Mouse (Mus musculus) spleen, postnatal 10 days (tissue): Measurements from ENCODE around the gene G430095P16Rik.

Experiments
- DNase-seq, 2 experiments: peaks; one replicate each; pipeline ENCODE4 v3.0.0; 2021 to 2022; ENCODE audit warnings: low spot score in 2 of 2

Gene G430095P16Rik

GRCm38 (mm10) chr8:84722850-84723570 lies at the start of gene G430095P16Rik:
Gene G430095P16Rik, plus strand, starts transcription at chr8:84723007.
- peak; percentile 84 to 91 for DNase-seq

- DNase-seq: no peak
Measured at GRCm38 (mm10) chr8:84677305-84677704, 45.5 kb upstream of the G430095P16Rik start.

DNA sequence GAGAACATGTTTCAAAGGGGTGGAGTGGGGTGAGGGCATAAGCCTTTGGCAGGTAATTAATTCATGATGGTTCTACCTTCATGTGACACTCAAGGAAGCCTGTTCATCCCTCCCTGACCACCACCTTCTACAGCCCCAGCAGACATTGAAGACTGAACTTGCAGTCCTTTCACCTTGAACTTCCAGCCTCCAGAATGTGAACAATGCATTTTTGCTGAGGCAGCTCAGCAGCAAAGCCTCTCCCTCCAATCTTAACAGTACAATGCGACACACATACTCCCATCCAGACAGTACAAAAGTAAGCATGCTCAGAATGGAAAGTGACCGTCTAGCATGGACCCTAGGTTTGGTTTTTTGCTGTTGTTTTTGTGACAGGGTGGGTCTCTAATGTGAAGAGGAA lies 41.3 kb upstream of the G430095P16Rik start:
- no peak for DNase-seq

DNA sequence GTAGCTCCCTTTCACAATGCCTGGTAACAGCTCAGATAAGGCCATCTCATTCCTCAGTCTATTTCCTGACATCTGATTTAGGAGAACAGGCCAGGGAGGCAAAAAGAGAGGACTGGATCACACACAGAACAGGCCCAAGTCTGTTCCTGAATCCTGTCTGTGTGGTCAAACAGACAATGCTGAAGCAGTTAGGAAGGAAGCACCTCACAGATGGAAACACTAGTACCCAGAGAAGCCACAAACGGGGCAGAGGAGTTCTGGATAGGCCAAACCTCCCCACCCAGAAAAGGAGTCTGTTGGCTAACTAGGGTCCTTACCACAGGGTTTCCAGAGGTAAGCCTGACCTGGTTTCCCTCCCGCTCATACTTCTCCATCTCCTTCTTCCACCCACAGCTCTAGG lies 40.5 kb upstream of the G430095P16Rik start:
- DNase-seq: no peak

DNA sequence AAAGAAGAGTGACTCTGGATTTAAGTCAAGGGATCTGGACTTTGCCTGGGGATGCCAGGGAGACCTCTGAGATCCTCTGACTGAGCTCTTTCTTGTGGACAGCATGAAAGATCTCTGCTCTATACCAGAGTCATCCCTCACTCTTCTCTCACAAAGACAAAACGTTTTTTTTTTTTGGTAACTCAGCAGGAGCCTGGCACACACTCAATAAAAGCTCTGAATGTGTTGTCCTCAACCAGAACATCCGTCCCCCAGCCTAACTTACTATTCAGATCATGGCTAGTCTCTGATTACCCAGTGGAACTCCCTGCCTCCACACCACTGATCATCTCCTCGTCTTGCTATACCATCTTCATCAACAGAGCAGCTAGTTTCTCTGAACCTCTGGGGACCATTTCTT lies 38.3 kb upstream of the G430095P16Rik start:
- DNase-seq: no peak

GRCm38 (mm10) chr8:84686191-84687002 lies 36.4 kb upstream of the G430095P16Rik start, which contains the start of gene Trmt1:
Gene Trmt1, plus strand, starts transcription at chr8:84686307.
- peak; percentile 60 to 78 for DNase-seq

DNA sequence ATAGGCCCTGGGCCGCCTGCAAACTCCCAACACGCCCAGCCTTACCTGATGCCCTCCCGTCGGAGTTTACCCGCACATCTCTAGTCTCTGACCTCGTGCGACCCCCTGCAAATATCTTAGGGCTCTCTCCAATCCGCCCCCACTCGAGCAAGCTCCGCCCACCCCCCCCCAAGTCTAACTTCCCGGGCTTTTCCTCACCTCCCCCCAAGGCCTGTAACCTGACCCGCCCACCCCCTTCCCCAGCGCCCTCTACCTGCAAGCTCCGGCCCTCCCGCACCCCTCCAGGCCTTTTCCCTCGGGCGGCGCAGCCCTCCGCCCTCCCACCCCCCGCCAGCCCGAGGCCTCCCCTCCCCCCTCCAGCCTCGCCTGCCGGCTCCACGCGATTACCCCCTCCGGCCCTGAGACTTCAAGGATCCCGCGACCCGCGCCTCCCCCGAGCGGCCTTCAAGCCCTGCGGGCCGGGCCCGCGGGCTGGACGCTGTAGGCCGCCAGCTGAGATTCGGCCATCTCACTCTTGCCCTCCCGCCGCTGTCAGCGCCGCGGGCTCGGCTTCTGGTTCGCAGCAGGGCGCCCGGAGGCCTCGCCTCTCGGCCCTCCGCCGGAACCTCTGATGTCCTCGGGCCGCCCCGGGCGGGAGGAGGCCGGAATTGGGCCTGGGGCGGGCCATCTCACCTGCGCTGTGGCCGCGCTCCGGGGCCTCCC lies 35.7 kb upstream of the G430095P16Rik start:
- no peak for DNase-seq

DNA sequence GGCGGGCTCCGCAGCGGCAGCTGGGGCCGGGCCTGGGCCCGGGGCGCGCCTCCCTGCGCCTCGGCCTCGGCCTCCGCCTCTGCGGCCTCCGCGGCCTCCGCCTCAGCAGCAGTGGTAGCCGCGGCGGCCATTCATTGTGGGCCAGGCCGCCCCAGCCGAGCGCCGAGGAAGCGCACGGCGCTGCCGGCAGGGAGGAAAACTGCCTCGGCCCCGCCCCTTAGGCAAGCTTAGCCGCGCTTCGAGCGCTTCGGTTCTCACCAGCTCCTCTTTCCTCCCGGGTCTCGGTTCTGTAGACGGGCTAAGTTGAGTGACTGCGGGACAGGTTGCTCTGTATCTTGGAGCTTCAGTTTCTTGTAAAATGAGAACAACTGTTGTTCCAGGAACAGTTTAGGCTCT lies 35.1 kb upstream of the G430095P16Rik start, which contains the start of gene Nacc1:
TSS of gene Nacc1 (minus strand) at position 158 of the 396 bp plus-strand sequence.
- DNase-seq: peak; percentile 82 to 94

DNA sequence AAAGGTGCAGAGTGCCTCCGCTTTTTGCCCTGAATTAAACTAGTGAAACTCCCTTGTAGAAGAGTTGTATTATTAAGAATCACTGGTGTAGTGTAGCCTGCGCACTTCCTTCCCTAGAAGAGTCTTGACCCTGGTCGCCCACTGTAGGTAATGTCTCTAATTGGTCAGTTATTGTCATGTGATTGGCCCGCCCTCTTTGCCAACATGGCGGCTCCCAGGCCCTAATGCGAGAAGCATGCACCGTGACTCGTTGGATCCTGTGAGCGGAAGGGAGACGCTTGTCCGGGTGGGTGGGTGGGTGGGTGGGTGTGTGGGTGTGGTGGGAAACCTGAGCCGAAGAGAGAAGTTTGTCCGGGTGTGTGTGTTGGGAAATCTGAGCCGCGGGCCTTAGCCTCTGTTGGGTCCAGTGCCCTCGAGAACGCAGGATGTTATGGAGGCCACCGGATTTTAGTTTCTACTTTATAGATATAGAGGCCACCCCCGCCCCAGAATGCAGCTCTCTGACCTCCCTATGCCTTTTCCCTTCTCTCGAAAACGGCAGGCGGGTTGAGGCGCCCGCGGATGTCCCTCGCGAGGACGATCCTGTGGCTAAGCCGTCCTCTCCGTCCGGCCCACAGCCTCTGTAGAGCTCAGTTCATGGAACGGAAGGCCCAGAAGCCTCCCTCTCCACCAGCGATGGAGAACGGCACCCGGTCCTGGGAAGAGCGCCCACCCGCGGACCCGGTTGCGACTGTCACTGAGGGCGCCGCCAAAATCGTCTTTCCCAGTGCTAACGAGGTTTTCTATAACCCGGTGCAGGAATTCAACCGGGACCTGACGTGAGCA lies 33.5 kb upstream of the G430095P16Rik start:
- peak; percentile 82 to 91 for DNase-seq

- no peak for DNase-seq
Measured at GRCm38 (mm10) chr8:84693332-84693731, 29.5 kb upstream of the G430095P16Rik start.

DNA sequence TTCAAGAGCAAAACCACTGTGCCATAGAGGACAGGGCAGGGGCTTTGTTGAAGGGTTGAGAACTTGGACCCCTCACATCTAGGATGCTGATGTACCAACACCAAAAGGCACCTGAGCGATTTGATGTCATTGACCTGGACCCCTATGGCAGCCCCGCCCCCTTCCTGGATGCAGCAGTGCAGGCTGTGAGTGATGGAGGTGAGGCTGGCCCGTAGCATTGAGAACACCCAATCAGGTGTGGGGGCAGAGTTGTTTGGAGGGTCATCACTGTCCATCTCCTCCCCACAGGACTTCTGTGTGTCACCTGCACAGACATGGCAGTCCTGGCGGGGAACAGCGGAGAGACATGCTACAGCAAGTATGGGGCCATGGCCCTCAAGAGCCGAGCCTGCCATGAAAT lies 27.7 kb upstream of the G430095P16Rik start:
- peak in 1 of 2 experiments; percentile 12 for DNase-seq

GRCm38 (mm10) chr8:84697166-84698130 lies 25.4 kb upstream of the G430095P16Rik start:
- DNase-seq: peak; percentile 57 to 86

DNA sequence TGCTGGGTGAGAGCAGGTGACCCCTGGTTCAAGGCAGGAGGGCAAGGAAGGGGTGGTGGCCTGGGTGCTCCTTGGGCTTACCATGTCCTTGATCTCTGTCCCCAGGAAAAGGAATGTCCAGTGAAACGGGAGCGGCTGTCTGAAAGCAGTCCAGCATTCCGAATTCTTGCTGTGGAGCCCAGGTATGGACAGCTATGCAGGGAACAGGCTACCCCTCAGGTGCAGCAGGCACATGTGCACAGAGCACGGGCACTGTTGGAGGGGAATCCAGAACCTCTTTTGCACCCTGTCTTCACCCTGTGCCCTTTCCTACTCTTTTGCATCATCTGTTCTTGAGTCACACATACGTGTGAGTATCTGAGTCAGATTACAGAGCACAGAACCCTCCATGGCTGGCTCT lies 24.5 kb upstream of the G430095P16Rik start:
- peak in 1 of 2 experiments; percentile 18 for DNase-seq

DNA sequence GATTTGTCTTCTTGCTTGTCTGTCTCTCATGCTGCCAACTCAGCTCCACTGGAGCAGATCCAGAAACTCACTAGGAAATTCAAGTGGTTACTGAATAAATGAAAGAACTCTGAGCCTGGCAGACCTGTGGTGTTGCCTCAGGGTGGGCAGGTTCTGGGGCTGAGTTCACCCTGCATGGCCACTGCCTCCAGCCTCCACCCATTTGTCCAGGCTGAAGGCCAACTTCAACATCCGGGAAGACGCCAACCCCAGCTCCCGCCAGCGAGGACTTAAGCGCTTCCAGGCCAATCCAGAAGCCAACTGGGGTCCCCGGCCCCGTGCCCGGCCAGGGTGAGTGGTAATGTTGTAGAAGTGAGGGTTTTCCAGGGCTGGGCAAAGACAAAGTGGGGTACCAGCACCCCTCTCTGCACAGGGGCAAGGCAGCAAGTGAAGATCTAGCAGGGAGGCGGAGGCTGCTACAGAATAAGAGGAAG lies 23.8 kb upstream of the G430095P16Rik start:
- peak in 1 of 2 experiments; percentile 49 for DNase-seq

DNA sequence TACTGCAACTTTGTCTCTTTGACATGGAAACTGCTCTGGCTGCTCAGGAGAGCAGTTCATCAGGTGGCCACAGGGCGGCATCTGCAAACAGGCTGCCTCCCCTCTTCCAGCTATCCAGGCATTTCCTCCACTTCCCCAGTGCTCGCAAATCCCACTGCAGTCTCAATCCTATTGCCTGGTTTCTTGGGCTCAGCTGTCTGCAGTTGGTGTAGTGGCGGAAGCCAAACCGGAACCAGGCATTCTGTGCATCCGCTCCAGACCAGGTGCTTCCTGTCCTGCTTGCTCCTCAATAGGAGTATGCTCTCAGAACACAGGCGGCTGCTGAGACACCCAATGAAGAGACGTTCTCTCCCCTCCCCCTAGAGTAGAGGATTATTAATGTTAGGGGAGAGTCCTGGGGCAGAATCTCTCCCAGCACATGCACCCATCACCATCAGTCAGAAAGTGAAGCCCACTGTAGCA lies 22.9 kb upstream of the G430095P16Rik start:
- DNase-seq: peak; percentile 74 to 81

DNA sequence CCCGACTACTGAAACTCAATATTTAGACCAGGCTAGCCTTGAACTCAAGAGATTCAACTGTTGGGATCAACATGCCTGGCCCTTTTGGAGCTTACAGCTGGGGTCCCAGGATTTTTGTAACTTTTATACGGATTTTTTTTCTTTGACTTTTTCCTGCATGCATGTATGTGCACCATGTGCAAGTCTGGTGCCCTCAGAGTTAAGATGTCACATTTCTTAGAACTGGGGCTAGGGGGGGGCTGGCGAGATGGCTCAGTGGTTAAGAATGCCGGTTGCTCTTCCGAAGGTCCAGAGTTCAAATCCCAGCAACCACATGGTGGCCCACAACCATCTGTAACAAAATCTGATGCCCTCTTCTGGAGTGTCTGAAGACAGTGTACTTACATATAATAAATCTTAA lies 22.3 kb upstream of the G430095P16Rik start:
- DNase-seq: peak in 1 of 2 experiments; percentile 44

DNA sequence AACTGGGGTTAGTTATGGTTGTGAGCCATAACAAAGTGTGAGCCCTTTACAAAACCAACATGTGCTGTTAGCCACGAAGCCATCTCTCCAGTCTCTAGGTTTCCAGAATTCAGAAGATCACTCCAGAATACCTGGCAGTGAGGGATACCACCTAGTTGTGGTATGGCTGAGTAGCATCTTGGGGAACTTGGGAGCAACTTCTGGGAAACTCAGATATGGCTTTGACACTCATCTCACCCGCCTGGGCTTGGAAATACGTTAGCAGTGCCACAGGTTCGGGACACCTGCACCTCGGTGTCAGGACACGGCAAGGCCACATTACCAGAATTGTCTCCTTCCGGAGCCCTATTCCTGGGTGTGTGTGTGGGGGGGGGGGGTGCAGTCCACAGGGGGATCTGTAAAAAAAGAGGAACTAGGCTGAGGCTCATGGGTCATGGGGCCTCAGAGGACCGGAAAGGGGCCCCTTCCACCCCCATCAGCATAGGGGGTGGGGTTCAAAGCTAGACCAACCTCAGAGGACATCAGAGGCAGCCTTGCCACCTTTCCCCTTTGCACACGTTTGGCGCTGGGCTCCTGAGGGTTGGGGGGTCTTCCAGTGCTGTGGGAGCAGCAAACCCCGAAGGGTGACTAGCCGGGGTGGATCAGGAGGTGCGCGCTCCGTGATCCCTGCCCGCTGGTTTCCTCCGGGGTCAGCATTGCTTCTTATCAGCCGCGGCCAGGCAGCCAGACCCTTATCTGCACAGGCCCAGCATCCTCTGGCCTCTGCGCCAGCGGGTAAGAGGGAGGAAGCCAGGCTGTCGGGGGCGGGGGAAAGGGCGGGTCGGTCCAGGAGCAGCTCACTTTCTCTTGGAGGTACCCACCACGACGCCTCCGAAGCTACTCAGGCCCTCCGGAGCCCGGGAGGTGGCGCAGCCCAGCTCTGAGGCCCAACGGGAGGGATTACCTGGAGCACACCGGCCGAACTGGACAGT lies 21.6 kb upstream of the G430095P16Rik start, which contains the start of gene Lyl1:
TSS of gene Lyl1 (plus strand) at position 517 of the 971 bp plus-strand sequence.
- peak; percentile 93 to 96 for DNase-seq

GRCm38 (mm10) chr8:84702561-84702960 lies 20.2 kb upstream of the G430095P16Rik start:
- peak in 1 of 2 experiments; percentile 58 for DNase-seq
